Mouse (Mus musculus) neutrophil, adult 83 days (primary cell): ENCODE data around the gene Itgb2l. TPM values are rescaled to one million over a fixed set of nuclear protein-coding genes. Genes with fewer than 3 reads are reported as not detected.

Source experiments
- total RNA-seq, 2 experiments: library from RNA; stranded (reverse); gene quantifications; one replicate each; pipeline ENCODE4 v1.2.4; 2023

Gene Itgb2l
- 100 to 1,000 TPM; 411 to 418 TPM for total RNA-seq

GRCm38 (mm10) chr16:96443468-96443867, at the start of gene Itgb2l:
Gene Itgb2l, minus strand, starts transcription at chr16:96443619.

GRCm38 (mm10) chr16:96467445-96467844, 24.0 kb upstream of the Itgb2l start, which contains the start of gene Pcp4:
Gene Pcp4, plus strand, starts transcription at chr16:96467606.

Other genes starting within 250 kb of the Itgb2l start
- not detected for gene Sh3bgr, start 243.2 kb downstream of the Itgb2l start, total RNA-seq
- not detected for gene B3galt5, start 207.8 kb downstream of the Itgb2l start, total RNA-seq
- 1 to 10 TPM in 1 of 2 experiments, not detected in 1; 1.5 TPM for gene Pcp4, start 24.0 kb upstream of the Itgb2l start, total RNA-seq